Mouse (Mus musculus): ENCODE measurements at regions not wholly inside any gene's neighbourhood (a gene's known extent, or its start where the extent isn't known, plus 50 kb on each side); places are given as distances from the start of the nearest gene placed in this dataset.

GRCm38 (mm10) chr11:114611690-114612089, 56.6 kb upstream of the Rpl38 start:
- ATAC-seq (replicated peaks; ENCODE audit: low FRiP score) (no peak), DNase-seq (ENCODE audit: low spot score) (no peak)
- Histone ChIP-seq H3K4me2 (ENCODE audit: low read depth, low read length, severe bottlenecking) (no peak overlapping the region), H3K4me1 (replicated peaks; ENCODE audit: control insufficient read depth, insufficient read depth, low read length) (no peaks in the 10 kb centered on the region), H3K27ac (ENCODE audit: low read depth, low read length) (no peak overlapping the region), H3K4me3 (ENCODE audit: low read depth, low read length) (no peak overlapping the region), H3K27me3 (ENCODE audit: control insufficient read depth, insufficient read depth, low read length) (no peaks in the 10 kb centered on the region), H3K9me3 (ENCODE audit: control insufficient read depth, low read length) (no peaks in the 10 kb centered on the region), H3K9ac (ENCODE audit: low read length) (no peak overlapping the region), H3K36me3 (ENCODE audit: control insufficient read depth, insufficient read depth, low read length) (no peaks in the 10 kb centered on the region)
- WGBS = 76% methylated on average over 8 of the region's 8 CpGs

GRCm38 (mm10) chr11:114608009-114608408, 60.3 kb upstream of the Rpl38 start:
- Histone ChIP-seq H3K4me2 (ENCODE audit: low read depth, low read length, severe bottlenecking) (no peak overlapping the region), H3K4me3 (ENCODE audit: low read depth, low read length) (no peak overlapping the region), H3K9me3 (ENCODE audit: control insufficient read depth, low read length) (peaks cover 3% of the 10 kb centered on the region; the same call in 1 of the 2 replicates), H3K27me3 (ENCODE audit: control insufficient read depth, insufficient read depth, low read length) (no peaks in the 10 kb centered on the region), H3K4me1 (replicated peaks; ENCODE audit: control insufficient read depth, insufficient read depth, low read length) (no peaks in the 10 kb centered on the region), H3K9ac (ENCODE audit: low read length) (no peak overlapping the region), H3K27ac (ENCODE audit: low read depth, low read length) (no peak overlapping the region), H3K36me3 (ENCODE audit: control insufficient read depth, insufficient read depth, low read length) (no peaks in the 10 kb centered on the region)
- WGBS = 90% methylated on average over 9 of the region's 9 CpGs
- DNase-seq (ENCODE audit: low spot score) = no peak
- no peak for ATAC-seq (replicated peaks; ENCODE audit: low FRiP score)

GRCm38 (mm10) chr11:114603108-114603507, 65.2 kb upstream of the Rpl38 start:
- H3K9ac ChIP-seq (ENCODE audit: low read length) = no peak overlapping the region
- H3K36me3 ChIP-seq (ENCODE audit: control insufficient read depth, insufficient read depth, low read length) = no peaks in the 10 kb centered on the region
- H3K4me1 ChIP-seq (replicated peaks; ENCODE audit: control insufficient read depth, insufficient read depth, low read length) = no peaks in the 10 kb centered on the region
- no peaks in the 10 kb centered on the region for H3K27me3 ChIP-seq (ENCODE audit: control insufficient read depth, insufficient read depth, low read length)
- 78% methylated on average over 6 of the region's 6 CpGs for WGBS
- H3K9me3 ChIP-seq (ENCODE audit: control insufficient read depth, low read length) = peaks cover 4% of the 10 kb centered on the region; the same call in 1 of the 2 replicates
- DNase-seq (ENCODE audit: low spot score) (no peak), ATAC-seq (replicated peaks; ENCODE audit: low FRiP score) (no peak)
- H3K4me3 ChIP-seq (ENCODE audit: low read depth, low read length) = no peak overlapping the region
- no peak overlapping the region for H3K4me2 ChIP-seq (ENCODE audit: low read depth, low read length, severe bottlenecking)
- H3K27ac ChIP-seq (ENCODE audit: low read depth, low read length) = no peak overlapping the region

GRCm38 (mm10) chr11:114597225-114597624, 71.1 kb upstream of the Rpl38 start:
- no peak overlapping the region for H3K4me3 ChIP-seq (ENCODE audit: low read depth, low read length)
- no peaks in the 10 kb centered on the region for H3K36me3 ChIP-seq (ENCODE audit: control insufficient read depth, insufficient read depth, low read length)
- no peak overlapping the region; the same call in 1 of the 2 replicates for H3K27ac ChIP-seq (ENCODE audit: low read depth, low read length)
- DNase-seq (ENCODE audit: low spot score) = no peak
- no peak overlapping the region for H3K4me2 ChIP-seq (ENCODE audit: low read depth, low read length, severe bottlenecking)
- WGBS = 18% methylated on average over 2 of the region's 2 CpGs
- peak; percentile 24; the same call in 1 of the 2 replicates for ATAC-seq (replicated peaks; ENCODE audit: low FRiP score)
- no peak overlapping the region for H3K9ac ChIP-seq (ENCODE audit: low read length)
- H3K9me3 ChIP-seq (ENCODE audit: control insufficient read depth, low read length) = no peaks in the 10 kb centered on the region
- H3K4me1 ChIP-seq (replicated peaks; ENCODE audit: control insufficient read depth, insufficient read depth, low read length) = peaks cover 9% of the 10 kb centered on the region; the same call in 1 of the 2 replicates
- H3K27me3 ChIP-seq (ENCODE audit: control insufficient read depth, insufficient read depth, low read length) = no peaks in the 10 kb centered on the region

GRCm38 (mm10) chr11:114592961-114593360, 75.4 kb upstream of the Rpl38 start:
- H3K27ac ChIP-seq (ENCODE audit: low read depth, low read length) = no peak overlapping the region
- no peak overlapping the region for H3K9ac ChIP-seq (ENCODE audit: low read length)
- no peaks in the 10 kb centered on the region for H3K9me3 ChIP-seq (ENCODE audit: control insufficient read depth, low read length)
- H3K36me3 ChIP-seq (ENCODE audit: control insufficient read depth, insufficient read depth, low read length) = no peaks in the 10 kb centered on the region
- DNase-seq (ENCODE audit: low spot score) (no peak), ATAC-seq (replicated peaks; ENCODE audit: low FRiP score) (no peak)
- no peaks in the 10 kb centered on the region for H3K27me3 ChIP-seq (ENCODE audit: control insufficient read depth, insufficient read depth, low read length)
- H3K4me1 ChIP-seq (replicated peaks; ENCODE audit: control insufficient read depth, insufficient read depth, low read length) = peaks cover 9% of the 10 kb centered on the region; the same call in 1 of the 2 replicates
- no peak overlapping the region for H3K4me2 ChIP-seq (ENCODE audit: low read depth, low read length, severe bottlenecking)
- H3K4me3 ChIP-seq (ENCODE audit: low read depth, low read length) = no peak overlapping the region
- 78% methylated on average over 9 of the region's 9 CpGs for WGBS

- Histone ChIP-seq H3K27ac (ENCODE audit: low read depth, low read length) (no peak overlapping the region), H3K4me1 (replicated peaks; ENCODE audit: control insufficient read depth, insufficient read depth, low read length) (no peaks in the 10 kb centered on the region), H3K27me3 (ENCODE audit: control insufficient read depth, insufficient read depth, low read length) (no peaks in the 10 kb centered on the region), H3K36me3 (ENCODE audit: control insufficient read depth, insufficient read depth, low read length) (no peaks in the 10 kb centered on the region), H3K9ac (ENCODE audit: low read length) (no peak overlapping the region), H3K9me3 (ENCODE audit: control insufficient read depth, low read length) (no peaks in the 10 kb centered on the region), H3K4me2 (ENCODE audit: low read depth, low read length, severe bottlenecking) (no peak overlapping the region), H3K4me3 (ENCODE audit: low read depth, low read length) (no peak overlapping the region)
- ATAC-seq (replicated peaks; ENCODE audit: low FRiP score) = no peak
- 68% methylated on average over 9 of the region's 9 CpGs for WGBS
- no peak for DNase-seq (ENCODE audit: low spot score)
These were observed 79.8 kb upstream of the Rpl38 start for GRCm38 (mm10) chr11:114588554-114588953.

GRCm38 (mm10) chr11:114587986-114588385, 80.3 kb upstream of the Rpl38 start:
- ATAC-seq (replicated peaks; ENCODE audit: low FRiP score) (no peak), DNase-seq (ENCODE audit: low spot score) (no peak)
- Histone ChIP-seq H3K27ac (ENCODE audit: low read depth, low read length) (no peak overlapping the region), H3K4me2 (ENCODE audit: low read depth, low read length, severe bottlenecking) (no peak overlapping the region), H3K4me1 (replicated peaks; ENCODE audit: control insufficient read depth, insufficient read depth, low read length) (no peaks in the 10 kb centered on the region), H3K9me3 (ENCODE audit: control insufficient read depth, low read length) (no peaks in the 10 kb centered on the region), H3K4me3 (ENCODE audit: low read depth, low read length) (no peak overlapping the region), H3K27me3 (ENCODE audit: control insufficient read depth, insufficient read depth, low read length) (no peaks in the 10 kb centered on the region), H3K9ac (ENCODE audit: low read length) (no peak overlapping the region), H3K36me3 (ENCODE audit: control insufficient read depth, insufficient read depth, low read length) (no peaks in the 10 kb centered on the region)
- WGBS = 88% methylated on average over 4 of the region's 4 CpGs

GRCm38 (mm10) chr11:114586400-114586799, 81.9 kb upstream of the Rpl38 start:
- no peaks in the 10 kb centered on the region for H3K4me1 ChIP-seq (replicated peaks; ENCODE audit: control insufficient read depth, insufficient read depth, low read length)
- no peaks in the 10 kb centered on the region for H3K36me3 ChIP-seq (ENCODE audit: control insufficient read depth, insufficient read depth, low read length)
- no peak for ATAC-seq (replicated peaks; ENCODE audit: low FRiP score)
- H3K27ac ChIP-seq (ENCODE audit: low read depth, low read length) = no peak overlapping the region
- no peaks in the 10 kb centered on the region for H3K27me3 ChIP-seq (ENCODE audit: control insufficient read depth, insufficient read depth, low read length)
- no peak for DNase-seq (ENCODE audit: low spot score)
- no peak overlapping the region for H3K4me2 ChIP-seq (ENCODE audit: low read depth, low read length, severe bottlenecking)
- H3K9ac ChIP-seq (ENCODE audit: low read length) = no peak overlapping the region
- 90% methylated on average over 12 of the region's 12 CpGs for WGBS
- H3K4me3 ChIP-seq (ENCODE audit: low read depth, low read length) = no peak overlapping the region
- no peaks in the 10 kb centered on the region for H3K9me3 ChIP-seq (ENCODE audit: control insufficient read depth, low read length)

- ATAC-seq (replicated peaks; ENCODE audit: low FRiP score) (no peak), DNase-seq (ENCODE audit: low spot score) (no peak)
- Histone ChIP-seq H3K9ac (ENCODE audit: low read length) (no peak overlapping the region), H3K4me1 (replicated peaks; ENCODE audit: control insufficient read depth, insufficient read depth, low read length) (no peaks in the 10 kb centered on the region), H3K27ac (ENCODE audit: low read depth, low read length) (no peak overlapping the region), H3K36me3 (ENCODE audit: control insufficient read depth, insufficient read depth, low read length) (no peaks in the 10 kb centered on the region), H3K27me3 (ENCODE audit: control insufficient read depth, insufficient read depth, low read length) (no peaks in the 10 kb centered on the region), H3K4me3 (ENCODE audit: low read depth, low read length) (no peak overlapping the region), H3K9me3 (ENCODE audit: control insufficient read depth, low read length) (no peaks in the 10 kb centered on the region), H3K4me2 (ENCODE audit: low read depth, low read length, severe bottlenecking) (no peak overlapping the region)
- WGBS = 80% methylated on average over 6 of the region's 6 CpGs
These were observed 83.5 kb upstream of the Rpl38 start for GRCm38 (mm10) chr11:114584804-114585203.

Measured in forebrain, embryonic 11.5 days (tissue).